10 mouse cellular contexts compared by ENCODE assay signal in genomic region chr9:69301955-69302354, GRCm38 (mm10).
DNase-seq lines count a peak whose midpoint lies in the region; ATAC-seq and TF ChIP-seq lines count a peak whose summit lies in the region.
"Had no signal": no experiment of that assay in that cellular context is flagged by ENCODE, and none has a peak within 500 bp of the region (broad histone marks: within the 10 kb centered on the region; RNA-seq: fewer than 3 reads in every experiment).

No protein-coding gene starts in this region.

- peaks cover 10% of the 10 kb centered on the region; the same call in 1 of the 2 replicates for H3K4me1 ChIP-seq in forebrain, embryonic 11.5 days (replicated peaks; ENCODE audit: control insufficient read depth, insufficient read depth, low read length)
- H3K4me1 ChIP-seq in forebrain, embryonic 16.5 days (replicated peaks; ENCODE audit: control insufficient read depth, insufficient read depth, low read length) = peaks cover 10% of the 10 kb centered on the region
- peaks cover 36% of the 10 kb centered on the region for H3K4me1 ChIP-seq in neural tube, embryonic 13.5 days (replicated peaks)
- H3K4me1 ChIP-seq: megakaryocyte, embryonic 14.5 days had no signal

- H3K4me3 ChIP-seq in forebrain, embryonic 11.5 days (ENCODE audit: low read depth, low read length) = no peak overlapping the region
- H3K4me3 ChIP-seq in forebrain, embryonic 16.5 days (replicated peaks; ENCODE audit: low read length) = no peak overlapping the region
- H3K4me3 ChIP-seq in left cerebral cortex, adult 2 months = no peak overlapping the region
- no peak overlapping the region for H3K4me3 ChIP-seq in neural tube, embryonic 13.5 days
- H3K4me3 ChIP-seq: megakaryocyte, embryonic 14.5 days had no signal

- ATAC-seq in forebrain, embryonic 11.5 days (replicated peaks; ENCODE audit: low FRiP score) = peak; percentile 71; the same call in 1 of the 2 replicates
- no peak for ATAC-seq in forebrain, embryonic 16.5 days
- no peak for ATAC-seq in neural tube, embryonic 13.5 days (ENCODE audit: low read depth)
- no peak for ATAC-seq in frontal cortex, adult (ENCODE audit: low TSS enrichment)

- intact Hi-C loops in left cerebral cortex, adult 2 months (cut with DNase I) = no loop called here
- intact Hi-C loops in left cerebral cortex, postnatal 10 days (cut with DNase I) = no loop called here

- DNase-seq in forebrain, embryonic 11.5 days (ENCODE audit: low spot score) = peak; percentile 58
- no peak for DNase-seq in left cerebral cortex, adult 2 months (ENCODE audit: extremely low spot score in 1 of 2, low spot score in 2 of 2)
- DNase-seq in left cerebral cortex, postnatal 10 days (ENCODE audit: extremely low spot score in 1 of 2, low spot score in 2 of 2) = no peak
- peak; percentile 73 for DNase-seq in forelimb bud, embryonic 11.5 days (ENCODE audit: low read depth, low spot score)
- DNase-seq in right cerebral cortex, postnatal 14 days = no peak
- DNase-seq: cerebellum, postnatal 14 days had no signal

- 6% methylated on average over 4 of the region's 4 CpGs for WGBS in forebrain, embryonic 11.5 days
- 12% methylated on average over 4 of the region's 4 CpGs for WGBS in forebrain, embryonic 16.5 days
- WGBS in neural tube, embryonic 13.5 days = 13% methylated on average over 4 of the region's 4 CpGs

- no peaks in the 10 kb centered on the region for H3K9me3 ChIP-seq in forebrain, embryonic 11.5 days (ENCODE audit: control insufficient read depth, low read length)
- no peaks in the 10 kb centered on the region for H3K9me3 ChIP-seq in forebrain, embryonic 16.5 days (ENCODE audit: control insufficient read depth, low read length)
- no peaks in the 10 kb centered on the region for H3K9me3 ChIP-seq in neural tube, embryonic 13.5 days
- H3K9me3 ChIP-seq: megakaryocyte, embryonic 14.5 days had no signal

- no peaks in the 10 kb centered on the region for H3K36me3 ChIP-seq in forebrain, embryonic 11.5 days (ENCODE audit: control insufficient read depth, insufficient read depth, low read length)
- no peaks in the 10 kb centered on the region for H3K36me3 ChIP-seq in forebrain, embryonic 16.5 days (ENCODE audit: control insufficient read depth, insufficient read depth)
- no peaks in the 10 kb centered on the region for H3K36me3 ChIP-seq in neural tube, embryonic 13.5 days

- H3K9ac ChIP-seq in forebrain, embryonic 11.5 days (ENCODE audit: low read length) = no peak overlapping the region
- no peak overlapping the region for H3K9ac ChIP-seq in forebrain, embryonic 16.5 days (replicated peaks; ENCODE audit: low read depth, low read length)
- no peak overlapping the region for H3K9ac ChIP-seq in neural tube, embryonic 13.5 days

- 0 out of 2 replicates have a peak overlapping the region, but pooled peaks have one; percentile 9 for H3K4me2 ChIP-seq in forebrain, embryonic 11.5 days (ENCODE audit: low read depth, low read length, severe bottlenecking)
- no peak overlapping the region for H3K4me2 ChIP-seq in forebrain, embryonic 16.5 days (ENCODE audit: low read length)
- H3K4me2 ChIP-seq in neural tube, embryonic 13.5 days = peak overlapping the region; percentile 13; the same call in 1 of the 2 replicates

- TF ChIP-seq CTCF in left cerebral cortex, adult 2 months (IDR thresholded peaks at IDR 0.05) = no peak

- peaks cover 2% of the 10 kb centered on the region; the same call in 1 of the 2 replicates for H3K27me3 ChIP-seq in forebrain, embryonic 11.5 days (ENCODE audit: control insufficient read depth, insufficient read depth, low read length)
- peaks cover 3% of the 10 kb centered on the region for H3K27me3 ChIP-seq in forebrain, embryonic 16.5 days (replicated peaks; ENCODE audit: control insufficient read depth, insufficient read depth, low read length)
- peaks cover 29% of the 10 kb centered on the region for H3K27me3 ChIP-seq in neural tube, embryonic 13.5 days

- H3K27ac ChIP-seq in forebrain, embryonic 11.5 days (ENCODE audit: low read depth, low read length) = peak overlapping the region; percentile 63; the same call in 1 of the 2 replicates
- no peak overlapping the region for H3K27ac ChIP-seq in forebrain, embryonic 16.5 days (ENCODE audit: low read length)
- peak overlapping the region; percentile 6; the same call in 1 of the 2 replicates for H3K27ac ChIP-seq in left cerebral cortex, adult 2 months
- H3K27ac ChIP-seq in neural tube, embryonic 13.5 days (replicated peaks) = peak overlapping the region; percentile 57

Comparison
In these comparisons a context has a peak if more than half of its experiments do, and no peak if none do; other contexts are left out.
1. DNase-seq: peak in forebrain, embryonic 11.5 days (single experiment) and forelimb bud, embryonic 11.5 days (single experiment); none in left cerebral cortex, adult 2 months (0 of 2), left cerebral cortex, postnatal 10 days (0 of 2) and right cerebral cortex, postnatal 14 days (single experiment).